Mouse (Mus musculus): ENCODE measurements around the gene Tada1. TPM values are rescaled to one million over a fixed set of nuclear protein-coding genes. Genes with fewer than 3 reads are reported as not detected.

The Tada1 gene
- 50.0 and 55.1 TPM in 2 replicates for polyA plus RNA-seq (2015; fragmentation: Nextera tagmentation; extraction: Ambion mirVana)

GRCm38 (mm10) chr1:166379013-166379629 lies at the start of gene Tada1:
Gene Tada1, plus strand, starts transcription at chr1:166379097.

DNA sequence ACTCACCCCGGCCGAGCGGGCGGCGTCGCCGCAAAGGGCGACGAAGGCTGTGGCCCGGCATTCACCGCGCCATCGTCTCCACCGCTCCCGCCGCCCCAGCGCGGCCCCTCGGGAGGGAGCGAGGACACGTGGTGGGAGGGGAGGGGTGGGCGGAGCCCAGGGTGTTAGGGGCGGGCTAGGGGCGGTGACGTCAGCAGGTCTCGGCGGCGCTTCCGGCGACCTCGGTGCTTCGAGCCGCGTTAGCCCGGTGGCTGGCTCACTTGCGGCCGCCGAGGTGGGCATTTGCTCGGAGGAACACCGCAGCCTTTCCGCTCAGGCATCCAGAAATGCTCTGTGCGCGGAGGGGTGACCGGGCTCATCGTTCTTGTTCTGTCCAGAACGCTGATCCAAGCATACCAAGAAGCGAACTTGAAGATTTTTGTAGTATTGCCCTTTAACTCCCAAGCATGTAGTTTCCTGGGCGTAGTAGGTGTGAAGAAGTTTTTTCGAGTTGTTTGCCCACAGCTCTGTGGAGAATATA lies 30.9 kb downstream of the Tada1 start, which contains the start of gene Pogk:
Pogk (minus strand) TSS at position 163 of the 520 bp plus-strand sequence.

Other genes starting within 250 kb of the Tada1 start
- not detected in 2 replicates for gene Gpa33, start 248.9 kb upstream of the Tada1 start, polyA plus RNA-seq (2015; fragmentation: Nextera tagmentation; extraction: Ambion mirVana)
- gene Mael, start 140.3 kb upstream of the Tada1 start, polyA plus RNA-seq (2015; fragmentation: Nextera tagmentation; extraction: Ambion mirVana) = 0.22 and 0.24 TPM in 2 replicates
- gene Ildr2, start 125.0 kb upstream of the Tada1 start, polyA plus RNA-seq (2015; fragmentation: Nextera tagmentation; extraction: Ambion mirVana) = 6.6 TPM in 2 replicates
- gene Pogk, start 30.8 kb downstream of the Tada1 start, polyA plus RNA-seq (2015; fragmentation: Nextera tagmentation; extraction: Ambion mirVana) = 12.9 and 16.2 TPM in 2 replicates
- gene Gm4846, start 118.5 kb downstream of the Tada1 start, polyA plus RNA-seq (2015; fragmentation: Nextera tagmentation; extraction: Ambion mirVana) = not detected in 2 replicates

Data from neural tube, postnatal 0 days (tissue).